Mouse (Mus musculus): Measurements from ENCODE around the gene Tap1. TPM values are rescaled to one million over a fixed set of nuclear protein-coding genes. Genes with fewer than 3 reads are reported as not detected.
"Not testable (repeated sequence)": the region's sequence is repeated elsewhere in the genome, so short reads cannot be mapped to it uniquely, and the experiment has no call there.

The Tap1 gene
- total RNA-seq (2021), result 1 to 10 TPM; 1.7 to 2.6 TPM
- long read RNA-seq, experiment 1, partial matches to known transcripts, result 0 of 4 reads
- long read RNA-seq, experiment 1, other reads (novel, unspliced or antisense), result 0 of 4 reads
- long read RNA-seq, experiment 2, partial matches to known transcripts, result 0 of 2 reads
- long read RNA-seq, experiment 2, other reads (novel, unspliced or antisense), result 0 of 2 reads

DNA sequence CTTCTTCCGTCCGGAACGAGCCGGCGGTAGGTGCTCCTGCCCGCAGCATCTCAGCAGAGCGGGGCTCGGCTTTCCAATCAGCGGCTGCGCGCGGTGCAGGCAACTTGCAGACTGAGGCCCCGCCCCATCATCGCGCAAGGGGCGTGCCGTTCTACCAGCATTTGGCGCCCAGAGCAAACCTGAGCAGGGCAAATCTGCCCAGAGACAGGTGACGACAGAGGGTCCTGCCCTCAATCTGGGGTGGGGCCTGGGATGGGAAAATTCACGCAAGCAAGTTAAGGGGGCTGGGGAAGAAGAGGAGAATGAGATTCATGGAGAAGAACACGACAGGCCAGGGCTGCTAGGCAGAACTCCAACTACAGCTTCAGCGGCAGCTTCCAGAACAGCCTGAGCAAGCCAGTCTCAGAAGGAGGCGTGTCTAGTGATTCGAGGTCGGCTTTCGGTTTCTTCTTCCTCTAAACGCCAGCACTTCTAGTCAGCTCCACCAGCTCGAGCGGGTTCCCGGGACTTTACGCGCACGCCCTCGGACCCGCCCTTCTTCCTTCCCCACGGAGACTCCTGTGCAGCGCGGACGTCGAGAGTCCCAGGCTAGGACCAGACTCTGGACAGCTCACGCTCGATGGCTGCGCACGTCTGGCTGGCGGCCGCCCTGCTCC, at the start of gene Tap1, which contains the start of gene Psmb9:
Gene Tap1, plus strand, starts transcription at position 293 of the 656 bp plus-strand sequence.
Gene Psmb9, minus strand, starts transcription at position 504 of the 656 bp plus-strand sequence.
- intact Hi-C loops (cut with DNase I; ENCODE audit: low total_unique reads), result no loop called here
- peak; percentile 95 for DNase-seq

GRCm38 (mm10) chr17:34137601-34138000, 49.8 kb upstream of the Tap1 start:
- DNase-seq, result no peak
- intact Hi-C loops (cut with DNase I; ENCODE audit: low total_unique reads), result no loop called here

DNA sequence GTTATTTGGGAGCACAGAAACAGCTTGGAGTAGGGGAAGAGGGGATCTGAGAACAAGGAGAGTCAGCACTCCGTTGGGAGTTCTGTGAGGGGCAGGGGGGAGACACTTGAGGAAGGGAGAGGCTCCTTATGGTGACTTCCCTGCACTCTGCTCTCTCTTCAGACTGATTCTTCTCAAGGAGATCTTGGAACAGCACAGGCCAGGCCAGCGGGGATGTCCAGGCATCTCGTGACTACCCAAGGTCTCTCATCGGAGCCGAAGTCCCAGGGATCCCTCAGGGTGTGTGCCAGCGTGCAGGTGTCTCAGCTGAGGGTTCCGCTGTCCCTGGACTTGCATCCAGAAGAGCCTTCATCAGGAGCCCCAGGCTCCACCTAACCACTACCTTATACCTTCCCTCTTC, 48.7 kb upstream of the Tap1 start:
- intact Hi-C loops (cut with DNase I; ENCODE audit: low total_unique reads), result no loop called here
- no peak for DNase-seq

- DNase-seq, result no peak
These were observed 47.9 kb upstream of the Tap1 start for GRCm38 (mm10) chr17:34139416-34139815.

GRCm38 (mm10) chr17:34140240-34140639, 47.1 kb upstream of the Tap1 start:
- DNase-seq, result no peak
- intact Hi-C loops (cut with DNase I; ENCODE audit: low total_unique reads), result no loop called here

More at GRCm38 (mm10) chr17:34139416-34139815, 47.9 kb upstream of the Tap1 start:
- intact Hi-C loops (cut with DNase I; ENCODE audit: low total_unique reads), result no loop called here

- no peak for DNase-seq
- intact Hi-C loops (cut with DNase I; ENCODE audit: low total_unique reads), result no loop called here
These were observed 45.9 kb upstream of the Tap1 start for GRCm38 (mm10) chr17:34141448-34141847.

- DNase-seq, result no peak
- intact Hi-C loops (cut with DNase I; ENCODE audit: low total_unique reads), result no loop called here
These were observed 44.8 kb upstream of the Tap1 start for GRCm38 (mm10) chr17:34142456-34143010.

- intact Hi-C loops (cut with DNase I; ENCODE audit: low total_unique reads), result no loop called here
- DNase-seq, result peak; percentile 63
These were observed 44.3 kb upstream of the Tap1 start, which contains the start of gene H2-DMb2 for GRCm38 (mm10) chr17:34143033-34143432. Gene H2-DMb2, plus strand, starts transcription at chr17:34143307.

- intact Hi-C loops (cut with DNase I; ENCODE audit: low total_unique reads), result no loop called here
- DNase-seq, result no peak
These were observed 43.9 kb upstream of the Tap1 start for GRCm38 (mm10) chr17:34143461-34143860.

DNA sequence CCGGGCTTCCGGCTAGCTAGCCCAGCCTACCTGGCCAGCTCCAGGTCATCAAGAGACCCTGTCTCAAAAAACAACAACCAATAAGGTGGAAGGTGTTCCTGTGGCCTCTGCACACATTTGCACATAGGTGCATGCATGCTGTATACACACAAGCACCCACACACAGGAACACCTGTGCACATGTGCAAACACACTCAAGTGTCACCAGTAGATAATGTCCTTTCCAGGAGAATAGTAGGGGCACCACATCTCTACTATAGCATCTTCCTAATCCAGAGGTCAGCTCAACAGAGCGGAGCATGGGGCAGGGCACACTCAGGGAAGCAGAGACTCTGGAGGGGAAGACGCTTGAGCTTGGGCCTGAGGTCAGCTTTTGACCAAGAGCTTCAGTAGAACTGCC, 43.1 kb upstream of the Tap1 start:
- DNase-seq; intact Hi-C loops (cut with DNase I; ENCODE audit: low total_unique reads): not testable (repeated sequence)

DNA sequence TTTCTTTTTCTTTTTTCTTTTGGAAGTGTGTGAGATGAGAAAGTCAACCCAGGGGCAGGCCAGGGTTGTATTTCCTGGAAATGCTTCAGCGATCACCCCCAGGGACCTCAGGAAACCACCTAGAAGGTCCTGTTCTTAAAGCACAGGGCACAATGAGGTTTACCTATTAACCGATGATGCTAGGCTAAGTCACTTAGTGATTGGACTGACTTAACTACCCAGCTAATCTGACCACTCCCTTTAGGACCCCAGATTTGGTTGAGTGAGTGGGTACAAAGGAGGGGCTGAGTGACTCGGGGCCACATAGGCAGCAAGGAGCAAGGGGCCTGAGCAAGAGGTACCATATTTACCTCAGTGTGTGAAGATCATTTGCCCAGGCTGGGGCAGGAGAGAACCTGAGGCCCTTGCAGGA, 42.4 kb upstream of the Tap1 start:
- intact Hi-C loops (cut with DNase I; ENCODE audit: low total_unique reads), result no loop called here
- DNase-seq, result no peak

- DNase-seq, result no peak
These were observed 34.4 kb upstream of the Tap1 start, which contains the start of gene H2-DMb1 for GRCm38 (mm10) chr17:34152923-34153322. Gene H2-DMb1, plus strand, starts transcription at chr17:34153072.

GRCm38 (mm10) chr17:34155534-34155933, 31.8 kb upstream of the Tap1 start:
- intact Hi-C loops (cut with DNase I; ENCODE audit: low total_unique reads), result no loop called here
- DNase-seq, result no peak

More at GRCm38 (mm10) chr17:34152923-34153322, 34.4 kb upstream of the Tap1 start, which contains the start of gene H2-DMb1:
- intact Hi-C loops (cut with DNase I; ENCODE audit: low total_unique reads), result no loop called here

DNA sequence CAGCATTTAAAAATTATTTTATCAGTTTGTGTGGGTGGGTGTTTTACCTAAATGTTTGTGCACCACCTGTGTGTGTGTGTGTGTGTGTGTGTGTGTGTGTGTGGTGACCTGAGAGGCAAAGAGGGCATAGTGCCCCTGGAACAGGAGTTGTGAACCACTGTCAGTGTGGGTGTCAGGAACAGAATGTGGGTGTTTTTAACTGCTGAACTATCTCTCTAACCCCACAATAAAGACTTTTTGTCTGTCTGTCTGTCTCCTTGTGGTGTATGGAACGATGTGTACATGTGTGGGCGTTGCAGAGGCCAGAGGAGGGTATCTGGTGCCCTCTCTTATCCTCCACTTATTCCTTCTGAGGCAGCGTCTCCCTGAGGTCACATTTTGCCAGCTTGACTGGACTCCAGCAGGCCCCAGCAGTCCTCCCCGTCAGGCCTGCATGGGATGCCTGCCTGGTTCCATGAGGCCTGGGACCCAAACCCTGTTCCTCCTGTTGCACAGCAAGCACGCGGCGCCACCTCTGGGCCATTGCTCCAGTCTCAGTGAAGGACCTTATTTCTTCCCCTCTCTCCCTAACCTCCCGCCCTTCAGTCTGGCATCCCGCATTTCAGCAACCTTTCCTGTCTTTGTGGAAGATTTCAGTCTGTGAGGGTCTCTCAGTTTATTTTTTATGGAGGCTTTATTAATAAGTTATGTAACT, 23.0 kb upstream of the Tap1 start:
- peak; percentile 28 for DNase-seq
- intact Hi-C loops (cut with DNase I; ENCODE audit: low total_unique reads), result no loop called here

DNA sequence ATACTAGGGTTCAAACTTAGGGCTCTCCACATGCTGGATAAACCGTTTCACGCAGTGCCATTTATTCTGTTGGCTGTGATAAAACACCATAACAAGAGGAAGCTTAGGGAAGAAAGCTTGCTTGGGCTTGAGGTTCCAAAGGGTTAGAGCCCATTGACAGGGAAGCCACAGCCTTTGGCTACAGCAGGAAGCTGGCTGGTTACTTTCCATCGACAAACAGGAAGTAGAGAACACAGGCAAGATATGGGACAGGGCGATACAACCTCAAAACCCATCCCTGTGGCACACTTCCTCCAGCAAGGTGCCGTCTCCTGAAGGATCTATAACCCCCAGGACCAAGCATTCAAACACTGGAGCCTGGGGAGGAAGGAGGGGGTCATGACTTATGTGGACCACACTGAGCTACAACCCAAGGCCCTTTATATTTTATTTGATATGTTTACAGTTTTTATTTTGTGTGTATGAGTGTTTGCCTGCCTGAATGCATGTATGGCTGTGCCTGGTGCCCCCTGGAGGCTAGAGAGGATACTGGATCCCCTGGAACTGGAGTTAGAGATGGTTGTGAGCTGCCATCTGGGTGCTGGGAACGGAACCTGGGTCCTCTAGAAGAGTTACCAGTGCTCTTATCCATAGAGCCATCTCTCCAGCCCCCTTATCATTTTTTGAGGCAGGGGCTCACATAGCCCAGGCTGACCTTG, 22.2 kb upstream of the Tap1 start:
- intact Hi-C loops (cut with DNase I; ENCODE audit: low total_unique reads), result loop anchor here (5.0 kb wide), 3 partner anchors 33 to 88 kb away; no protein-coding TSS in a partner anchor
- no peak for DNase-seq

DNA sequence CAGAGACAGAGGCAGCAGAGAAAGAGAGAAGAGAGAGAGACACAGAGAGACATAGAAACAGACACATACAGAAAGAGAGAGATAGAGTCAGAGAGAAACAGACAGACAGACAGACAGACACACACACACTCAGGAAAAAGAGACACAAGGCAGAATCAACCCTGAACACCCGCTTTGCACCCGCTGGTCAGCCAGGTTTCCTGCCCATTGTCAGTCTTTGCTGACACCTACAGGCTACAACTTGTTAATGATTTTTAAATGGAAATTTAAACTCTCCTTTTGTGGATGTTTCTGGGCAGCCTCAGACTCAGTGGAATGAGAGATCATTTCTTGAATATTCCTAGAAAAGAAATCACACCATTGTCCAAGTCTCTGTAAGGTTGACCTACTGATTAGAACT, 18.1 kb upstream of the Tap1 start:
- peak; percentile 49 for DNase-seq
- intact Hi-C loops (cut with DNase I; ENCODE audit: low total_unique reads), result loop anchor here (5.0 kb wide), 3 partner anchors 37 to 92 kb away; no protein-coding TSS in a partner anchor

GRCm38 (mm10) chr17:34170487-34170876, 16.9 kb upstream of the Tap1 start:
- intact Hi-C loops (cut with DNase I; ENCODE audit: low total_unique reads), result loop anchor here (5.0 kb wide), 1 partner anchor 67 kb away; the partner anchor contains the start of gene H2-Ob
- DNase-seq, result no peak

DNA sequence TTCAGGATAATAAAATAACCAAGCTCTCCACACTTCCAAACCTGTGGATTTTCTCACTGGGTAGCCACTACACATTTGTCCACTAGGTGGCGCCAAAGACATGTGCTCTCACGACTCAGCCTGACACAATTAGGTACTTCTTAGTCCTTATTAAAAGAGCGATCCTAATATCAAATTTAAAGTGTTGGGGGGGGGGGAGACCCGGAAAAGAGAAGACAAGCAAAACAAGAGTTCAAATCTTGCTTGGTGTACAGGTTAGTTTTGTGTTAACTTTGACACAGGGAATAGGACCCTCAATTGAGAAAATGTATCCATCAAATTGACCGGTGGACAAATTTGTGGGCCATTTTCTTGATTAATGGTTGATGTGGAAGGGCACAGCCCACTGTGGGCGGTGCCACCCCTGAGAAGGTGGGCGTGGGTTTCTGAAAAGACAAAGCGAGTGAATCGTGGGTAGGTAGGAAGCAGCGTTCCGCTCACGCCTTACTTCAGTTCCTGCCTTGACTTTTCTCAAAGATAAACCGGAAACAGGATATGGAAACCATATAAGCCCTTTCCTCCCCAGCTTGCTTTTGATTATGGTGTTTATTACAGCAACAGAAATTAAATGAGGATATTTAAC, 16.4 kb upstream of the Tap1 start:
- intact Hi-C loops (cut with DNase I; ENCODE audit: low total_unique reads), result loop anchor here (5.0 kb wide), 1 partner anchor 66 kb away; the partner anchor contains the start of gene H2-Ob
- peak; percentile 67 for DNase-seq

- intact Hi-C loops (cut with DNase I; ENCODE audit: low total_unique reads), result loop anchor here (5.0 kb wide), 1 partner anchor 65 kb away; the partner anchor contains the start of gene H2-Ob
- DNase-seq, result no peak
These were observed 14.8 kb upstream of the Tap1 start for GRCm38 (mm10) chr17:34172528-34172927.

Data from gastrocnemius, postnatal 14 days (tissue).